ENCODE assay signal across 20 mouse cellular contexts in genomic region chr11:114281041-114281695, GRCm38 (mm10).
"Had no signal": no experiment of that assay in that cellular context is flagged by ENCODE, and none has a peak within 500 bp of the region (broad histone marks: within the 10 kb centered on the region; RNA-seq: fewer than 3 reads in every experiment).

No protein-coding gene starts in this region.

- H3K4me1 ChIP-seq: intestine, embryonic 15.5 days; liver, embryonic 13.5 days; stomach, embryonic 15.5 days had no signal

- H3K4me3 ChIP-seq: intestine, embryonic 15.5 days; layer of hippocampus, adult 2 months; liver, embryonic 13.5 days; myocyte; neural tube, embryonic 13.5 days; stomach, embryonic 15.5 days had no signal

- H3K4me2 ChIP-seq: intestine, embryonic 15.5 days; liver, embryonic 13.5 days; midbrain, embryonic 11.5 days; neural tube, embryonic 13.5 days; stomach, embryonic 15.5 days had no signal

- H3K27ac ChIP-seq: intestine, embryonic 15.5 days; layer of hippocampus, adult 2 months; liver, embryonic 13.5 days; neural tube, embryonic 13.5 days; stomach, embryonic 15.5 days had no signal

- H3K9me3 ChIP-seq: intestine, embryonic 15.5 days; liver, embryonic 13.5 days; neural tube, embryonic 13.5 days; stomach, embryonic 15.5 days had no signal

- H3K27me3 ChIP-seq: intestine, embryonic 15.5 days; liver, embryonic 13.5 days had no signal

- DNase-seq: kidney, adult 11 months; kidney, adult 9 months; kidney, postnatal 14 days; layer of hippocampus, adult 9-11 months; layer of hippocampus, postnatal 36 days; liver, embryonic 13.5 days; lung, adult 2 months; lung, postnatal 14 days; lung, postnatal 4 days; midbrain, embryonic 14.5 days; retina, postnatal 1 day; right cerebral cortex, postnatal 25 days; spleen, adult 18-20 months; thymus, postnatal 25 days had no signal

- H3K36me3 ChIP-seq: intestine, embryonic 15.5 days; liver, embryonic 13.5 days; neural tube, embryonic 13.5 days; stomach, embryonic 15.5 days had no signal

- ATAC-seq: intestine, embryonic 15.5 days had no signal

- H3K9ac ChIP-seq: intestine, embryonic 15.5 days; liver, embryonic 13.5 days; neural tube, embryonic 13.5 days; stomach, embryonic 15.5 days had no signal
